ENCODE assay signal across 15 mouse cellular contexts in genomic region chr16:5422041-5422440, GRCm38 (mm10).
"Had no signal": no experiment of that assay in that cellular context is flagged by ENCODE, and none has a peak within 500 bp of the region (broad histone marks: within the 10 kb centered on the region; RNA-seq: fewer than 3 reads in every experiment).

No protein-coding gene starts in this region.

- H3K4me2 ChIP-seq: liver, embryonic 11.5 days; liver, embryonic 15.5 days; lung, embryonic 14.5 days; midbrain, embryonic 15.5 days; neural tube, embryonic 13.5 days had no signal

- H3K4me1 ChIP-seq: limb, embryonic 10.5 days; liver, embryonic 15.5 days; midbrain, embryonic 10.5 days; midbrain, embryonic 15.5 days had no signal

- H3K36me3 ChIP-seq: limb, embryonic 10.5 days; liver, embryonic 15.5 days; midbrain, embryonic 10.5 days; midbrain, embryonic 15.5 days; neural tube, embryonic 13.5 days had no signal

- H3K27me3 ChIP-seq: liver, embryonic 15.5 days; midbrain, embryonic 15.5 days; neural tube, embryonic 13.5 days had no signal

- H3K9ac ChIP-seq: liver, embryonic 15.5 days; lung, embryonic 14.5 days; midbrain, embryonic 15.5 days; neural tube, embryonic 13.5 days had no signal

- DNase-seq: kidney, postnatal 10 days; kidney, postnatal 4 days; lung, embryonic 14.5 days; lung, postnatal 10 days; lung, postnatal 4 days; right cerebral cortex, adult 18-20 months; thymus, postnatal 14 days had no signal

- H3K9me3 ChIP-seq: limb, embryonic 10.5 days; liver, embryonic 15.5 days; midbrain, embryonic 10.5 days; midbrain, embryonic 15.5 days; neural tube, embryonic 13.5 days had no signal

- H3K27ac ChIP-seq: layer of hippocampus, adult 2 months; limb, embryonic 10.5 days; liver, embryonic 15.5 days; midbrain, embryonic 10.5 days; midbrain, embryonic 15.5 days; neural tube, embryonic 13.5 days; stomach, postnatal 0 days had no signal

- H3K4me3 ChIP-seq: layer of hippocampus, adult 2 months; limb, embryonic 10.5 days; liver, embryonic 15.5 days; midbrain, embryonic 10.5 days; midbrain, embryonic 15.5 days; neural tube, embryonic 13.5 days had no signal

- ATAC-seq: midbrain, embryonic 15.5 days had no signal
